Mouse (Mus musculus): Measurements from ENCODE around the gene Ptpre. TPM values are rescaled to one million over a fixed set of nuclear protein-coding genes. Genes with fewer than 3 reads are reported as not detected.

Ptpre gene
- polyA plus RNA-seq, 1 experiment from 2014 or later = 6.3 TPM

DNA sequence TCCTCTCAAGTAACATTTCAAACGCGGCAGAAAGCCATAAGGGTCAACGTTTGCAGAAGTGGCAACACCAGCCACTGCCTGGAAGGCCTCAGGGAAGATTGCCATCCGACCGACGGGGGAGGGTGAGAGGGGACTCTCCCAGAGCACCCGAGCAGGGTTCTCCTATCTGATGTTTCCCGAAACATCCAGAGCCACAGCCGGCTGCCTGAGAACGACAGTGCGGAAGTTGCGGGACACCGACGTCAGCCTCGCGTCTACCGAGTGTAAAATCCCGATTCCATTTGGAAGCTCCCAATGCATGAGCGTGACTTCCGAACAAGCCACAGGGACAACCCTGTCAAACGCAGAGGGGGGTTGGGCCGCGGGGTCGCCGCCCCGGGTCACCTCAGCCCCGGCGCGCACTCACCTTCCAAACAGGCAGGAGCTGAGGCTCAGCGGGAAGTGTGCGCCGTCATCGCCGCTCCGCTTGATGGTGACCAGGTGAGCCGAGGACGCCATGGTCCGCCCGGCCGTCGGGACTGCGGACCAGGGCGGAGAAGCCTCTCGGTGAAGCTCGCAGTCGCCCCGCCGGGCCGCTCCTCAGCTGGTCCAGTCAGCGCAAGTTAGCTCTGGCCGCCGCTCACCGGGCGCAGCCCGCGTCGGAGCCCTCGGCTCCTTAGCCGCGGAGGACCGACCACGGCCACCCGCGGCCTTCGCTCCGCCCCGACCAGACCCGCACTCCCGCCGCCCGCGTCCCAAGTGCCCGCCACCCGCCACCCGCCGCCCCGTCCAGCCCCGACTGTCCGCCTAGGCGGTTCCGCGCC, 178.6 kb downstream of the Ptpre start, which contains the start of gene Mki67:
Mki67 (minus strand) TSS at position 720 of the 803 bp plus-strand sequence.
- Histone ChIP-seq H3K9ac (peak within 1 kb of the TSS; percentile 64), H3K27me3 (no peaks in the 10 kb centered on the region), H3K4me1 (peaks cover 25% of the 10 kb centered on the region), H3K4me3 (replicated peaks) (peak within 1 kb of the TSS; percentile 80), H3K9me3 (replicated peaks) (no peaks in the 10 kb centered on the region), H3K36me3 (no peaks in the 10 kb centered on the region), H3K4me2 (replicated peaks) (peak within 1 kb of the TSS; percentile 82), H3K27ac (replicated peaks) (peak within 1 kb of the TSS; percentile 65; the same call in 1 of the 2 replicates)
- ATAC-seq (ENCODE audit: insufficient number of reproducible peaks, low FRiP score, low TSS enrichment, low read depth) = peak; percentile 30; the same call in 1 of the 2 replicates
- under 1% methylated on average over 81 of the region's 82 CpGs for WGBS

DNA sequence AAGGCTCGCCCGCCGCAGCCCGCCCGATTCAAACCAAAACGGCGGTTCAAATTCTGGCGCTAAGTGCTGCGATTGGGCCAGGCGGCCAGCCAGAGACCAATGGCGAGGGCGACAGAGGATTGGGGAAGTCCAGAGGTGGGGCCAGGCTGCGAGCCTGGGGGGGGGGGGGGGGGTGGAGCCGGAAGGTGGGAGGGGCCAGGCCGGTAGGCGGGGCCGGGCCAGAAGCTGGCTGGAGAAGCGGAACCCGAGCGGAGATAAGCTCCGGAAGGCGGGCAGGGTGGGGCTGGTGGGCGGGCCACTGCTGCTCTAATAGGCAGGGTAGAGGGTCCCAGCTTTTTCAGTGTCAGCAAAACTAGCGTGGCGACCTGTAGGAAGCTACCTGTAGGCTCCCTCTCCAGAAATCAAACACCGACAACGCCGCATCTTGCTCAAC, 179.2 kb downstream of the Ptpre start:
- Histone ChIP-seq H3K4me2 (replicated peaks) (peak overlapping the region; percentile 82), H3K27ac (replicated peaks) (0 out of 2 replicates have a peak overlapping the region, but pooled peaks have one; percentile 51)

DNA sequence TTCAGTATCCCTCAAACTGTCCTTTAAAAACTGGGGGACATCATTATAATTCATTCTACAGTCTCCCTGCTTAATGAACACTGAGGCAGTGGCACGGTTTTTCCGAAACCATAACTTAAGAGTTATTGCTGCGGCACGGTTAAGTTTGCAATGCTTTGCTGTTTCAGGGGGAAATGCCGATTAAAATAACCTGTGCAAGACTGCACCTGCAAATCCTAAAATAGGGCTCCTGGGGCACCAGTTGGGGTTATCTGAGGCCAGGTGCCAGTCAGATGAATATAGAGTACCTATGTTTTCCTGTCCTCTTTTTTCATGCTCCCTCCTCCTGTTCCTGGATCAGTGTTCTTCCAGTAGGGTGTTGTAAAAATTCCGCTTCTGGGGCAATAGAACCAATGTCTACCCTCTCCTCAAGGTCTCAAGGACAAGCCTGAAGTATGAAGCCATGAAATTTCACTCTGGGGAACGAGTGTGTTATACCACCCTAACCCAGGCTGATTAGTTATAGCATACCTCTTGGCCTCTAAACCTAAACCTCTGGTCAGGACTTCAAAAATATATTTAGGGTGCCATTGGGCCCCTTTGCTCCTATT, 179.8 kb downstream of the Ptpre start:
- peak overlapping the region; percentile 6; the same call in 1 of the 2 replicates for H3K9ac ChIP-seq
- H3K4me3 ChIP-seq (replicated peaks) = peak overlapping the region; percentile 80
- peaks cover 25% of the 10 kb centered on the region for H3K4me1 ChIP-seq
- ATAC-seq (ENCODE audit: insufficient number of reproducible peaks, low FRiP score, low TSS enrichment, low read depth) = no peak
- peak overlapping the region; percentile 82 for H3K4me2 ChIP-seq (replicated peaks)
- H3K9me3 ChIP-seq (replicated peaks) = no peaks in the 10 kb centered on the region
- no peaks in the 10 kb centered on the region for H3K36me3 ChIP-seq
- H3K27me3 ChIP-seq = no peaks in the 10 kb centered on the region
- H3K27ac ChIP-seq (replicated peaks) = peak overlapping the region; percentile 51; the same call in 1 of the 2 replicates
- 52% methylated on average over 7 of the region's 7 CpGs for WGBS

More for the DNA sequence above, 179.2 kb downstream of the Ptpre start:
- H3K4me1 ChIP-seq = peaks cover 25% of the 10 kb centered on the region
- peak overlapping the region; percentile 80 for H3K4me3 ChIP-seq (replicated peaks)
- peak overlapping the region; percentile 64 for H3K9ac ChIP-seq
- H3K9me3 ChIP-seq (replicated peaks) = no peaks in the 10 kb centered on the region
- peak; percentile 97 for ATAC-seq (ENCODE audit: insufficient number of reproducible peaks, low FRiP score, low TSS enrichment, low read depth)
- H3K36me3 ChIP-seq = no peaks in the 10 kb centered on the region
- under 1% methylated on average over 23 of the region's 28 CpGs for WGBS
- H3K27me3 ChIP-seq = no peaks in the 10 kb centered on the region

DNA sequence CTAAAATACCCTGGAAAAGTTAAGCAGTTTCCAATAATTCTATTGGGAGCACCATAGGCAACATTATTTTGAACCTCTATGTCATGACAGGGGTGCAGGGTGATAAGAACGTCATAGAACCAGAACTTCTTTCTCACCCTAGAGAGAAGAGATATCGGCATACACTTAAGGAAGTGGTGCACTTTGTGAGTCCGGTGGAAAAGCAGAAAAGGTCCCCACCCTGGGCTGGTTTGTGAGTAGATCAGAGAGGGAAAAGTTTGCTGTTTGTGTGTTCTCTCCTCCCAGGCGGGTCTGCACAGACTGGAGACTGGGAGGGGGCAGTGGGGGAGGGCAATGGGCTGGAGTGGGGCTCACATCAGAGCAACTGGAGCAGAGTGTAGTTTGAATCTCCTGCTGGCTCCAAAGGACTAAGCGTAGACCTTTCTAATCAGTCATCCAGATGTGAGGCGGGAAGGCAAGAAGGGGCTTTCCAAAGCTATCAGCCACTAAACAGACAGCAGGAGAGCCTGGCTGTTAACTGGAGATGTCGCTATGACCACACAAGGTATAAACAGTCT, 184.2 kb downstream of the Ptpre start:
- Histone ChIP-seq H3K4me2 (replicated peaks) (no peak overlapping the region), H3K9ac (no peak overlapping the region), H3K9me3 (replicated peaks) (no peaks in the 10 kb centered on the region), H3K27ac (replicated peaks) (no peak overlapping the region), H3K4me1 (peaks cover 10% of the 10 kb centered on the region), H3K36me3 (no peaks in the 10 kb centered on the region), H3K4me3 (replicated peaks) (no peak overlapping the region), H3K27me3 (no peaks in the 10 kb centered on the region)
- ATAC-seq (ENCODE audit: insufficient number of reproducible peaks, low FRiP score, low TSS enrichment, low read depth) = no peak
- 75% methylated on average over 7 of the region's 7 CpGs for WGBS

DNA sequence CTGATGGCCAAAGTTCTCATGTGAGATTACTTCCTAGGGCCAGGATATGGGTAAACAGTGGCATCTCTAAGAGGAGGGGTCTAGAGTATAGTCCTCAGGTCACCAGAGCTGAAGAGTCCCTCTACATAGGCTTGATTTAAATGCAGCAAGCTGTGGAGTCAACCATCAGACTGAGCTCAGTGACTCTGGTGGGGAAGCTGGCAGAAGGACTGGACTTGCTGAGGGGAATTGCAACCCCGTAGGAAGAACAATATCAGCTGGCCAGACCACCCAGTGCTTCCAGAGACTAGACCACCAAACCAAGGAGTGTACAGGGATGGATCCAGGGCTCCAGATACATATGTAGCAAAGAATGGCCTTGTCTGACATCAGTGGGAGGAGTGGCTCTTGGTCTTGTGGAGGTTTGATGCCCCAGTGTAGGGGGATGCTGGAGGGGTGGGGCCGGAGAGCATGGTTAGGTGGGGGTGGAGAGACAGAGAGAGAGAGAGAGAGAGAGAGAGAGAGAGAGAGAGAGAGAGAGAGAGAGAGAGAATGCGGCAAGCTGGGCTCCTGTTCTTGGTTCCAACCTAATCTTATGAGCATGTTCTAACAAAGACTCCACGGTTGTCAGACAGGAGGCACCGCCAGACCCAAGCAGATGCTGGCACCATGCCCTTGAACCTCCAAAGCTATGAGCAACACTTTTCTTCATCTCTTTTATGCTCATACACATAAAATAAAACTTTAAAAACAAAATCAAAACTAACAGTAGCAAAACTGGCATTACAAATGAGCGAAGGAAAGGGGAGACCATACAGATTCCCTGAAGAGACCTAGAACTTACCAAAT, 184.9 kb downstream of the Ptpre start:
- 54% methylated on average over 6 of the region's 6 CpGs for WGBS
- H3K27ac ChIP-seq (replicated peaks) = no peak overlapping the region

DNA sequence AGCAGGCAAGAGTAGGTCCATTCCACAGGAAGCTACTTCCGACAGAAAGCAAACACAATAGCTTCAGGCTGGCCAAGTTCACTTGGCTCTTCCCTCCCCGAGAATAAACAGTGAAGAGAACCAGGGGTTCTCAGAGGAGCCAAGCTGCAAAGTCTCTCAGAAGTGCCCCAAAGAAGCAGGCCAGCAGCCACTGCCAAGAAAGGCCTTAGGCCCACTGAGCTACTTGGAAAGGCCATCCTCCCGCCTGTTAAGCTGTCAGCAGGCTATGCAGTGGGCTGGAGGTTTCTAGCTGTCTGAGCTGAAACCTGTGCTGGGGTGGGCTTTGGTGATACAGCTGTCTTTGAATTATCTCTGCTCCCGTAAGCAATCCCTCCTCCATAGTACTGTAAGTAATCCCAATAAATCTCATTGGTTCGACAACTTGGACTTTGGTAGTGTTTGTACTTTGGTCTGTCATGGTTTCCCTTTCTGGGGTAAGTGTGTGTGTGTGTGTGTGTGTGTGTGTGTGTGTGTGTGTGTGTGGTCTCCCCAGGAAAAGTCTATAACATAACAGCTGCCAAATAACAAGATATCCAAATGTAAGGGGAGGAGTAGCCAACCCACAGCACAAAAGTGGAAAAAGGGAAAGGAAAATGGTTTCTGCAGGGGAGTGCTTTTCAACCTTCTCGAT, 186.5 kb downstream of the Ptpre start:
- no peak overlapping the region for H3K4me2 ChIP-seq (replicated peaks)
- 0 out of 2 replicates have a peak overlapping the region, but pooled peaks have one; percentile 22 for H3K27ac ChIP-seq (replicated peaks)
- H3K4me3 ChIP-seq (replicated peaks) = no peak overlapping the region
- H3K36me3 ChIP-seq = no peaks in the 10 kb centered on the region
- ATAC-seq (ENCODE audit: insufficient number of reproducible peaks, low FRiP score, low TSS enrichment, low read depth) = no peak
- no peak overlapping the region for H3K9ac ChIP-seq
- H3K9me3 ChIP-seq (replicated peaks) = no peaks in the 10 kb centered on the region
- 66% methylated on average over 6 of the region's 6 CpGs for whole genome bisulfite sequencing
- no peaks in the 10 kb centered on the region for H3K27me3 ChIP-seq
- H3K4me1 ChIP-seq = peaks cover 4% of the 10 kb centered on the region; the same call in 1 of the 2 replicates

More for the DNA sequence above, 184.9 kb downstream of the Ptpre start:
- H3K9ac ChIP-seq = no peak overlapping the region
- H3K4me2 ChIP-seq (replicated peaks) = no peak overlapping the region
- no peaks in the 10 kb centered on the region for H3K9me3 ChIP-seq (replicated peaks)
- H3K27me3 ChIP-seq = no peaks in the 10 kb centered on the region
- peaks cover 6% of the 10 kb centered on the region for H3K4me1 ChIP-seq
- H3K36me3 ChIP-seq = no peaks in the 10 kb centered on the region
- ATAC-seq (ENCODE audit: insufficient number of reproducible peaks, low FRiP score, low TSS enrichment, low read depth) = no peak; the same call in 1 of the 2 replicates
- no peak overlapping the region for H3K4me3 ChIP-seq (replicated peaks)

DNA sequence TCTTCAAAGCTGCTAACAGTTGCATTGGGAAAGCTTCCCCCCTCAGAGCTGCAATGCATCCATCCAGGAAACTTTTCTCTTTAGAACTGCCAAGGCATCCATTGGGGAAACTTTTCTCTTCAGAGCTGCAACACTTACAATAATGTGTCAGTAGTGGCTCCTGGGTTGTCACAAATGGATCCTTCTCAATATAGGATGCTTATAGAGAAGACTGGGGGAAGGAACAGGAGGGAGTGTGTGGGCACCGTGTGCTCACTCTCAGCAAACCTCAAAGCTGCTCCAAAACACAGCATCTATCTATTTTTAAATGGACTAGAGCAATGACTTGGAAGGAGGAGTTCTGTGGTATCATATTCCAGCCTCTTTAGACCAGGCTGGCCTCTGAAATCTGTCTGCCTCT, 189.4 kb downstream of the Ptpre start:
- Histone ChIP-seq H3K9me3 (replicated peaks) (no peaks in the 10 kb centered on the region), H3K27me3 (no peaks in the 10 kb centered on the region), H3K36me3 (no peaks in the 10 kb centered on the region), H3K4me2 (replicated peaks) (no peak overlapping the region), H3K4me1 (peaks cover 4% of the 10 kb centered on the region; the same call in 1 of the 2 replicates), H3K9ac (no peak overlapping the region), H3K27ac (replicated peaks) (no peak overlapping the region), H3K4me3 (replicated peaks) (no peak overlapping the region)
- 64% methylated on average over 1 of the region's 1 CpGs for WGBS
- ATAC-seq (ENCODE audit: insufficient number of reproducible peaks, low FRiP score, low TSS enrichment, low read depth) = no peak

DNA sequence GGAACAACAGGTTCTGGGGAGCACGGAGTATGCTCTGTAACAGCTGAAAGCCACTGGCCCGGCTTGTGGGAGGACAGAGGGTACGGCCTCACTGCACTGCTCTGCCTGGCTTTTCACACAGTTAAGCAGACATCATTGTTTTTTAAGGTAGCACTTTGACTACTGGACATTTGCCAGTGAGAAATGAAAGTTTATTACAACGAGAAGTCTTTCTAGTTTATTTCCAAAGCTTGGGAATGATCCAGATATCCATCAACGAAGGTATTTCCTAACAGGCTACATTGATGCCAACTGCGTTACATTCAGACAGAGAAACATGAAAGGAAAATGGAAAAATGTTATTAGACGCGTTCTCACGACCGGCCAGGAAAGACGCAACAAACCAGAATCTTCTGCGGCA, 190.8 kb downstream of the Ptpre start:
- no peaks in the 10 kb centered on the region for H3K36me3 ChIP-seq
- ATAC-seq (ENCODE audit: insufficient number of reproducible peaks, low FRiP score, low TSS enrichment, low read depth) = no peak
- H3K4me2 ChIP-seq (replicated peaks) = no peak overlapping the region
- no peak overlapping the region for H3K4me3 ChIP-seq (replicated peaks)
- no peaks in the 10 kb centered on the region for H3K27me3 ChIP-seq
- peaks cover 4% of the 10 kb centered on the region; the same call in 1 of the 2 replicates for H3K4me1 ChIP-seq
- 80% methylated on average over 12 of the region's 12 CpGs for WGBS
- no peaks in the 10 kb centered on the region for H3K9me3 ChIP-seq (replicated peaks)
- H3K9ac ChIP-seq = no peak overlapping the region
- H3K27ac ChIP-seq (replicated peaks) = no peak overlapping the region

DNA sequence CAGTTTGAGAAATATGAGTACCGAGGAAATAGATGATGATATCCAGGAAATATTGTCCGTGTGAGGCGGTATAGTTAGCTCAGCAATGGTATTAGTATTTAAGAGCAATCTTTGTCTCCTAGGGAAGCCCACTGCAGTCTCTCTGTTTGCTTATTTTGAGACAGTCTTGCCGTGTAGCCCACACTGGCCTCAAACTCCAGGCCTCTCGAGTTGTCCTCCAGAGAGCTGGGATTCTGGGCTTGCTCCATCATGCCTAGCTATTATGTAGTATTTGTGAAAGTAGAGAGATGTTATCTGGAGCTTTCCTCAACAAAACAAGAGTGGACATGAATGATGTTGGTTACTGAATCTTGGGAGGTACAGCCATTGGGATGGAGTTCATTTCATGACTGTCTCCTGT, 197.1 kb downstream of the Ptpre start:
- Histone ChIP-seq H3K4me3 (replicated peaks) (no peak overlapping the region), H3K4me1 (peaks cover 11% of the 10 kb centered on the region), H3K9me3 (replicated peaks) (no peaks in the 10 kb centered on the region), H3K4me2 (replicated peaks) (no peak overlapping the region), H3K9ac (no peak overlapping the region), H3K27me3 (no peaks in the 10 kb centered on the region), H3K36me3 (no peaks in the 10 kb centered on the region), H3K27ac (replicated peaks) (peak overlapping the region; percentile 82)
- WGBS = 73% methylated on average over 5 of the region's 5 CpGs
- no peak for ATAC-seq (ENCODE audit: insufficient number of reproducible peaks, low FRiP score, low TSS enrichment, low read depth)

DNA sequence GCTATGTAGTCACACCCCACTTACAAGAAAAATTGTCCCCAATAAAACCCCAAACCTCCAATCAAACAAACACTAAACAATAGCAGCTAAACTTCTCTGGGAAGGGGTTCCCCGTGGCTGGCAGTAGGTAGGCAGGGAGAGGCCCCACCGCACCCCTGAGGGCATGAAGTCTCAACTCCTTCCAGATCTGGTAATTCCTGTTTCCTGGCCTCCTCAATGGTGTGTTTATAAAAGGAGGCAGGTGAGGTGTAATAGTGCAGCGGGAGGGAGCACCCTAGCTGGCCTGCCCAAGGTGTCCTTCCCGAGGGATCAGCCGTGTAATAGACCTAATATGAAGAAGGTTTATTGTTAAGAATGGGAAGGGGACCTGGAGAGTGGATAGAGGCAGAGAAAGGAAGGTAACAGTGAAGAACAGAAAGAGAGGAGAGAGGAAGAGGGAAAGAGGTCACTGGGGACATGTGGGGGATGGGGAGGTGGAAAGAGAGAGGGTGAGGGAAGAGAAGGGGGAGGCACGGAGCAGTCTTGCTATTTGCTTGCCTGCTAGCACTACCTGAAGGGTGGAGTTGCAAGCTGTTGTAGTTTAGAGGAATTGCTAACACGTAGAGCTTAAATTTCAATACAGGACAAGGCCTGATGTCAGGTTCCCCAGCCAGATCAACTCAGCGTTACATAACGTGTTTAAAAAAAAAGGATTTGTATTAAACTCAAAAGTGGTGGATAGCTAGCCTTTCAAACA, 197.8 kb downstream of the Ptpre start:
- peak; percentile 71; the same call in 1 of the 2 replicates for ATAC-seq (ENCODE audit: insufficient number of reproducible peaks, low FRiP score, low TSS enrichment, low read depth)
- WGBS = 57% methylated on average over 9 of the region's 9 CpGs
- no peaks in the 10 kb centered on the region for H3K9me3 ChIP-seq (replicated peaks)
- H3K27ac ChIP-seq (replicated peaks) = peak overlapping the region; percentile 82
- no peaks in the 10 kb centered on the region for H3K27me3 ChIP-seq
- peak overlapping the region; percentile 54 for H3K4me2 ChIP-seq (replicated peaks)
- no peak overlapping the region for H3K9ac ChIP-seq
- H3K4me3 ChIP-seq (replicated peaks) = peak overlapping the region; percentile 29
- peaks cover 11% of the 10 kb centered on the region for H3K4me1 ChIP-seq
- H3K36me3 ChIP-seq = no peaks in the 10 kb centered on the region

Data from embryonic facial prominence, embryonic 15.5 days (tissue).